Mouse (Mus musculus) lung, adult 2 months (tissue): ENCODE data around the gene Wdr62.

ENCODE experiments used
- CTCF ChIP-seq: fragments of 200-500 bp; IDR thresholded peaks from 2 replicates; pipeline ENCODE4 v1.5.1; 2011; ENCODE audit warnings: mild to moderate bottlenecking, low read length, control low read depth; ENCODE audit not compliant: insufficient read depth
- POLR2A ChIP-seq: fragments of 200-500 bp; IDR thresholded peaks from 2 replicates; pipeline ENCODE4 v1.6.1; 2011; ENCODE audit warnings: low read depth, mild to moderate bottlenecking, control low read depth, low read length, borderline replicate concordance; ENCODE audit errors: extremely low read depth

DNA sequence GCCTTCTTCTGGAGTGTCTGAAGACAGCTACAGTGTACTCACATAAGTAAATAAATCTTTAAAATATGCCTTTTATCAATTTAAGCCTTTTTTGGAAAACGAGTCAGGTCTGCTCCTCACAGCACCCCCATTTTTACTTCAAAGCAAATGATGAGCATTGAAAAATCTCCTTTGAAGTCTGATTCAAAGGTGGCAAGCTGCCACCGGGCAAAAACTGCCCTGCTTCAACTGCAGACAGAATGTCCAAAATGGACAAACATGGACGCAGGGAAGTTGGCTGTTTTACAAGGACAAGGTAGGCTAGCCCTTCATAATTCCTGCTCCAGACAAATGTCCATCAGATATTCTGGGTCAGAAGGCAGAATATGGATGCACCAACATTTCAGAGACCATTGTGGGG is 58.8 kb downstream of the Wdr62 start:
- TF ChIP-seq POLR2A, result no peak
- no peak for TF ChIP-seq CTCF
